Mouse (Mus musculus) intestine, postnatal 0 days (tissue): ENCODE results near the gene Map2k5. TPM values are rescaled to one million over a fixed set of nuclear protein-coding genes. Genes with fewer than 3 reads are reported as not detected.

ENCODE experiments used
- ATAC-seq: fragments of 200-750 bp; cut with Nextera tagmentation; 2 replicates; pipeline ENCODE4 v1.8.0; 2017; ENCODE audit warnings: mild to moderate bottlenecking, moderate TSS enrichment, moderate library complexity
- H3K27ac ChIP-seq: fragments of 300-500 bp; sonication (generic); 2 replicates; pipeline ENCODE4 v1.5.1; 2014; ENCODE audit warnings: mild to moderate bottlenecking, low read depth, low read length, moderate library complexity
- H3K27me3 ChIP-seq: fragments of 300-500 bp; sonication (generic); replicated peaks from 2 replicates; pipeline ENCODE4 v1.6.1; 2014; ENCODE audit warnings: low read length, mixed read lengths; ENCODE audit not compliant: control insufficient read depth, insufficient read depth
- H3K36me3 ChIP-seq: fragments of 300-500 bp; sonication (generic); 2 replicates; pipeline ENCODE4 v1.6.1; 2014; ENCODE audit warnings: mild to moderate bottlenecking, moderate library complexity; ENCODE audit not compliant: control insufficient read depth, insufficient read depth
- H3K4me1 ChIP-seq: fragments of 300-500 bp; sonication (generic); replicated peaks from 2 replicates; pipeline ENCODE4 v1.6.1; 2014; ENCODE audit warnings: antibody characterized with exemption, low read length, mixed read lengths; ENCODE audit not compliant: control insufficient read depth, insufficient read depth
- H3K4me2 ChIP-seq: fragments of 300-500 bp; sonication (generic); replicated peaks from 2 replicates; pipeline ENCODE4 v1.6.1; 2014; ENCODE audit warnings: low read depth, mild to moderate bottlenecking, moderate library complexity
- H3K4me3 ChIP-seq: fragments of 300-500 bp; sonication (generic); 2 replicates; pipeline ENCODE4 v1.5.1; 2014; ENCODE audit warnings: low read depth, low read length
- H3K9ac ChIP-seq: fragments of 300-500 bp; sonication (generic); 2 replicates; pipeline ENCODE4 v1.6.1; 2014; ENCODE audit warnings: mild to moderate bottlenecking, low read depth, low read length
- H3K9me3 ChIP-seq: fragments of 300-500 bp; sonication (generic); 2 replicates; pipeline ENCODE4 v1.6.1; 2016; ENCODE audit warnings: mixed run types; ENCODE audit not compliant: control insufficient read depth
- CTCF ChIP-seq: sonication (generic); IDR thresholded peaks from 2 replicates; pipeline ENCODE4 v1.5.1; 2016; ENCODE audit warnings: low read depth, mild to moderate bottlenecking, control low read depth, antibody characterized with exemption, moderate library complexity
- WGBS: fragments of 180-500 bp; shearing (Covaris S2); extraction: QIAGEN DNeasy Blood & Tissue Kit; methylation state at CpG from one replicate; pipeline ENCODE4 v1.1.7; 2014; 5-methylcytosine and 5-hydroxymethylcytosine counted together
- polyA plus RNA-seq: library from polyadenylated mRNA; unstranded; fragments of >200 nt; fragmentation: Nextera tagmentation; extraction: Ambion mirVana; gene quantifications from 2 replicates; pipeline ENCODE4 v1.2.1, GENCODE M21; 2015

The Map2k5 gene
- polyA plus RNA-seq, 1 experiment from 2014 or later, result 13.8 TPM

GRCm38 (mm10) chr9:63398611-63399462 lies 21.1 kb upstream of the Map2k5 start, which contains the start of gene 2300009A05Rik:
2300009A05Rik (minus strand) TSS chr9:63399246.
- Histone ChIP-seq H3K27ac (peak within 1 kb of the TSS; percentile 81), H3K36me3 (no peaks in the 10 kb centered on the region), H3K9ac (peak within 1 kb of the TSS; percentile 80), H3K9me3 (no peaks in the 10 kb centered on the region), H3K4me2 (peak within 1 kb of the TSS; percentile 96), H3K4me1 (0 out of 2 replicates have a peak, but pooled peaks cover 4% of the 10 kb centered on the region), H3K4me3 (peak within 1 kb of the TSS; percentile 84), H3K27me3 (no peaks in the 10 kb centered on the region)
- WGBS, result under 1% methylated on average over 73 of the region's 74 CpGs
- peak; percentile 64 for TF ChIP-seq CTCF
- peak; percentile 99 for ATAC-seq

DNA sequence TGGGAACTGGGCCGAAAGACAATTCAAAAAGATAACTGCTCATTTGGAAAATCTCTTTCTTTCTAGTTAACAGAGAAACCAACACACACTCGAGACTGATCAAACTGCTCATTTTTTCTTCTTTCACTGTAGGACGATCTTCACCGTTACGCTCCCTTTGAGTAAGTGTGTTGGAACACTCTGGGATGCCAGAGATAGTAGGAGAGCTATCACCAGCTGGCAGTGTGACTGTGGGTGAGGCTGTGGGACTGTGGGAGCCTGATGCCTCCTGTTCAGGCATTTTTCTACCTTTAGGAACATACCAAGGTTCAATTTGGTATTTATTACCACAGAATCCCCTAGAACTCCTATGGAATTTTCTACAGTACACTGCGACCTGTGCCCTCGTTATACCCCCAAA lies 17.9 kb upstream of the Map2k5 start:
- ATAC-seq, result no peak
- H3K4me3 ChIP-seq, result no peak overlapping the region

GRCm38 (mm10) chr9:63391307-63391706 lies 13.6 kb upstream of the Map2k5 start:
- Histone ChIP-seq H3K27me3 (no peaks in the 10 kb centered on the region), H3K9ac (no peak overlapping the region), H3K9me3 (no peaks in the 10 kb centered on the region), H3K27ac (no peak overlapping the region), H3K4me1 (no peaks in the 10 kb centered on the region), H3K4me2 (no peak overlapping the region), H3K4me3 (no peak overlapping the region), H3K36me3 (no peaks in the 10 kb centered on the region)
- no peak for TF ChIP-seq CTCF
- WGBS, result 44% methylated on average over 2 of the region's 2 CpGs
- no peak for ATAC-seq

More for the DNA sequence above, 17.9 kb upstream of the Map2k5 start:
- 0 out of 2 replicates have a peak, but pooled peaks cover 4% of the 10 kb centered on the region for H3K4me1 ChIP-seq
- TF ChIP-seq CTCF, result no peak
- H3K36me3 ChIP-seq, result no peaks in the 10 kb centered on the region
- no peaks in the 10 kb centered on the region for H3K9me3 ChIP-seq
- H3K4me2 ChIP-seq, result no peak overlapping the region
- no peak overlapping the region for H3K9ac ChIP-seq
- WGBS, result 79% methylated on average over 7 of the region's 7 CpGs
- no peak overlapping the region for H3K27ac ChIP-seq
- H3K27me3 ChIP-seq, result no peaks in the 10 kb centered on the region

- Histone ChIP-seq H3K4me1 (no peaks in the 10 kb centered on the region), H3K27me3 (no peaks in the 10 kb centered on the region), H3K4me2 (no peak overlapping the region), H3K9me3 (no peaks in the 10 kb centered on the region), H3K27ac (no peak overlapping the region), H3K4me3 (no peak overlapping the region), H3K36me3 (no peaks in the 10 kb centered on the region), H3K9ac (no peak overlapping the region)
- 90% methylated on average over 4 of the region's 4 CpGs for WGBS
- ATAC-seq, result no peak
- no peak for TF ChIP-seq CTCF
Observed at GRCm38 (mm10) chr9:63382761-63383160, 5.1 kb upstream of the Map2k5 start.

DNA sequence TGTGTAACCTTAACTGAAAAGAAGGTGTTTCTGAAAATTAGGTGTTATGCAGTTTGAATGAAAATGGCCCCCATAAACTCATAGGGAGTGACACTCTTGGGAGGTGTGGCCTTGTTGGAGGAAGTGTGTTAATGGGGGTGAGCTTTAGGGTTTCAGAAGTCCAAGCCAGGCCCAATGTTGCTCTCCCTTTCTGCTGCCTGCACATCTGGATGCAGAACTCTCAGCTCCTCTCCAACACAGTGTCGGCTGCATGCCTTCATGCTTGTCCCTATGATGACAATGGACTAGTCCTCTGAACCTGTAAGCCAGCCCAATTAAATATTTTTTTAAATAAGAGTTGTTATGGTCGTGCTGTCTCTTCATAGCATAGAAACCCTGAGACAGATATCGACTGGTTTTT lies 2.6 kb upstream of the Map2k5 start:
- no peak for TF ChIP-seq CTCF
- Histone ChIP-seq H3K4me3 (no peak overlapping the region), H3K4me1 (peaks cover 11% of the 10 kb centered on the region; the same call in 1 of the 2 replicates), H3K27me3 (no peaks in the 10 kb centered on the region), H3K4me2 (no peak overlapping the region), H3K9me3 (no peaks in the 10 kb centered on the region), H3K36me3 (no peaks in the 10 kb centered on the region), H3K27ac (no peak overlapping the region), H3K9ac (no peak overlapping the region)
- 83% methylated on average over 3 of the region's 3 CpGs for WGBS
- ATAC-seq, result no peak

DNA sequence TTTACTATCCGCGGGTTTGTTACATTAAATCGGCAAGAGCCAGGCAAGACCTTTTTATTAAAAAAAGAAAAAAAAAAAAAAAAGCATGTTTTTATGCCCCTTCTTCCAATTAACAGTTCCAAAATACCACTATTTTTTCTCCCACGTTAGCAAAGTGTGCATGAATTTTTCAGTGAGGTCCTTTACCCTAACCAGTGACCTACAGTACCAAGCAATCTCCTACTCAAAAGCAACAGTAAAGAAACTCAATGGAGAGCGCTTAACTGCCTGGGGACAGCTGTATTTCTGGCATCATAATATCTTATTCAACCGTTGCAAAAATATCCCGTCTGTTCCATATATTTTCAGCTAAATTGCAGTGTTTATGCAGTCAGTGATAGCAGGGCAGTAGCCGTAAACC lies 472 bp upstream of the Map2k5 start:
- Histone ChIP-seq H3K36me3 (no peaks in the 10 kb centered on the region), H3K4me2 (peak overlapping the region; percentile 88), H3K27me3 (no peaks in the 10 kb centered on the region), H3K4me3 (peak overlapping the region; percentile 83), H3K4me1 (peaks cover 11% of the 10 kb centered on the region; the same call in 1 of the 2 replicates), H3K9me3 (no peaks in the 10 kb centered on the region), H3K27ac (peak overlapping the region; percentile 91), H3K9ac (peak overlapping the region; percentile 92)
- ATAC-seq, result no peak
- 12% methylated on average over 8 of the region's 8 CpGs for WGBS
- TF ChIP-seq CTCF, result no peak
